Mouse (Mus musculus): ENCODE measurements at regions not wholly inside any gene's neighbourhood (a gene's known extent, or its start where the extent isn't known, plus 50 kb on each side); places are given as distances from the start of the nearest gene placed in this dataset.

DNA sequence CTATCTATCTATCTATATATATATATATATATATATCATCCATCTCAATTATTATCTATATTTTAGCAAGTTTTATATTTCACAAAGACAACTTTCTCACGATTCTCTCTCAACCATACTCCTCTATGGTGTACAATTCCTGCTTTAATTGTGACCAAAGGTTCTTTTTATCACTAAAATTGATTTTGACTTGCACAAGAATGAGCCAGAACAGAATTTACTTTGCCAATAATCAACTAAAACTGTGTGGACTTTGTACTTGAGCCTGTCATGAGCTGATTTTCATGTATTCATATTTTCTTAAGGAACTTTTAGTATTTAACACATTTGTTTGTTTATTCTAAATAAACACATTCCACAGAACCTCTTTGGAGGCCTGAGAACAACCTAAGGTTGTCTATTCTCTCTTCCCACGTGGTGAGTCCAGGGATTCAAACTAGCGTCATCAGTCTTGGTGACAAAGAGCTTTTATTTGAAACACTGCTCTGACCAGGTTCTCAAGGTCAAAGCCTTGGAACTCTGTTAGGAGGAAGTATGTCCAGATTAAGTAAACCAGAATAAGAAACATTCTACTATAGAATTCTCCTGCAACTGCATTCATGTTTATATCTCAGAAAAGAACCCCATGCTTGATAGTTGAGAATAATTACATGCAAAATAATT, 207.7 kb downstream of the Gm11146 start:
- no peak for DNase-seq

DNA sequence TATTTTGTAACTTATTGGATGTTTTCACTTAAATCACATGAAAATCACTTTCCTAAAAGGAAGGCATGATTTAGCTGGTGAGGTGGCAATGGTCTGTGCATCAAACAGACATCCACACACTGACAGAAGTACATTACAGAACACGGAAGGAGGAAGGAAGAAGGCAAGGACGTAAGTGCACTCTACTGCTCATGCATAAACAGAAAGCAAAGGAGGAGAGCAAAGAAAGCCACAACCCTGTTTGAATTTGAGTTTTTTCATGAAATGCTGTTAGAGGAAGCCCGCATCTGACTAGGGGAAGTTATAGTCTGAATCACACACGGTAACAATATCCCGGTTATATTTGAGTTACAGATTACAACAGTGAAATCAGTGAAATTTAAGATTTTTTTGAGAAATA, 208.4 kb downstream of the Gm11146 start:
- no peak for DNase-seq

DNA sequence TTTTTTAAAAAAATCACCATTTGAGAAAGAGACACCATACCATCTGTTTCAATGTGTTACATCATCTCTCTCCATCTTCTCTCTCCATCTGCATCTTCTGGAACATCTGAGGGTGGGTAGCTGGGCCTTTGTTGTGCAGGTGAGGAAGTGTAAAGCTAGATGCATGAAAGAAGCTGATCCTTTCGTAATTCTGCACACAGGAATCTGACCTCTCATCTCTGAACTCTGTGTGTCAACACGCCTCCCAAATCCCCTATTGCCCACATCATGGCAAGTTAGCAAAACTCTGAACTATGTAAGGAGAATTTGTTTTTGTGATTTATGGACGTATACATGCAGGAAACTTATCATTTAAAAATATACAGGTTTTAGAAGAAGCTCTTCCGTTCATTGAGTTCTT, 209.7 kb downstream of the Gm11146 start:
- no peak for DNase-seq

DNA sequence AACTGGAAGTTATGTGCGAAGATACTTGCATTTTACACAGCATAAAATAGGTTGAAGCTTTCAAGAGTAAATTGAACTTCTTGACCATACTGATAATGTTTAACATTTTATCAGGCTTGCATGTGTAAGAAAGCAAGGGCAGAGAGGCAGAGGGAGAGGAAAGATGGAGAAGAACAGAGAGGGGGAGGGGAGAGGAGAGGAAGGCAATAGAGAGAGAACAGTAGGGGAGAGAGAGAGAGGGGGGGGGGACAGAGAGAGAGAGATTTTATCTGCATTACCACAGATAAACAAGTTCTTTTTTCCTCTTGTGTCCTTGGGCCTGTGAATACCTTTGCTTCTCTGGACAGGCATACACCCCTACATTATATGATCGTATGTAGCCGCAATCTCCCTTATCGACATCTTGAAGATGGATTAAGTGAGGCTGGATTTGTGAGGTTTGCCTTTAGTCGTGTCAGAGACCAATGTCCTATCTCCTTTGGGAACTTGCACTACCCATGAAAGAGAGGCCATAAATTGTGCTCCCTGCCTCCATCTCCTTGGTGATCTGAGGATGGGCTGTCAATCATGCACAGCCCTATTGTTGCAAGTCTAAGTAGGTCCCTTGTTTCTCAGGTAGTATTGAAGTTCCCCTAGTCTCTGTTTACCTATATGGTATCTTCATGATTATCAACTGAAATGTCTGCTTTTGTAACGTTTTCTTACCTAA, 217.7 kb downstream of the Gm11146 start:
- no peak for DNase-seq

DNA sequence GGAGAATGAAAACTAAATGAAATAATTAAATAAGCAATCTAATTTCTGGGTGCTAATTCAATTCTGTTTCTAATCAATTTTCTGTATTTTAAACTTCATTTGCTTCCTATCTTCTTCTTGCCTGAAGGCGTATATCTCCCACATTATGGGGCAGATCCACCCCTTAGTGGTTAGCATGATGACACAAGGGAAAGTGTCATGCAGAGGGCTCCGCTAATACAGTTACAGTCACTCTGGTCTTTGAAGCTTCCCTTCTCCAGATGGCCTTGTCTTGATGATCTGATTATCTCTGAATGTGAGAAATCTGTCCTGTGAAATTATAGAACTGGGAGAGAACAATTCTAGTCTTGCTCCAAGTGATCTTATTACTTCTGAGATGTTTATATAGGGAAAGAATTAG, 219.1 kb downstream of the Gm11146 start:
- DNase-seq, result peak; percentile 17

DNA sequence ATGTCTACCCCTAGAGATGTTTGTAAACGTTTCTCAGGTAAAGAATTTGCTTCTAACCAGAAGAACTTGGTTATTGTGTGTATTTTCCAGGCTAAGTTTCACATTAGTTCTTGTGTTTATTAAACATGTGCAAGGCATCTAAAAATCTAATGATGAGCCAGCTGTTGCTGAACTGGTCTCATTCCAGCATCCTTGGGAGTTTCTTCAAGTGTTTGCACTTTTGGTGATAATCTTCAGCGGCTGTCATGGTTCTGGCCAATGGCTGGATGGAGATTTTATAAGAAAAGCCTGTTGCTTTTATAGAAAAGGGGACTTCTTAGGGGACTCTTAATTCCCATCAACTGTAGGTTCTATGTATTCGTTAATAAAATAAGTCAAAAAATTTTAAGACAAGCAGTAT, 229.1 kb downstream of the Gm11146 start:
- DNase-seq, result no peak

DNA sequence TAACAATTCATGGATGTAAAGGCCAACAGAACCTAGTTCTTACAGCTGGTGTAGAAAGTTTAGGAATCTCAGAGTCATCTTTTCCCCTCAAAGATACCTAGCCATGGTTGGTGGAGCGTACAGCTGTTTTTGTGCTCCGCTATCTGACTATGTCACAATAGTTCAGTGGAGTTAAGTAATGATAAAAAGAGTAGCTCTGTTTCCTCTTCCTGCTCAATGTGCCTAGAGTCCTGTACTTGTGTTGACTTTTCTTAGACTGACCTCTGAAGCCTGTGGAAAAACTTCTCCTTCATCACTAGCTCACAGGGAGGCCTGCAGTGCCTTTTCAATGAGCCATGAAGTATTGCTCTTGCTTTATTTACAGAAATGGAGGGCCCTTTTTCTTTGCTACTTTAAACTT, 232.1 kb downstream of the Gm11146 start:
- DNase-seq, result no peak

DNA sequence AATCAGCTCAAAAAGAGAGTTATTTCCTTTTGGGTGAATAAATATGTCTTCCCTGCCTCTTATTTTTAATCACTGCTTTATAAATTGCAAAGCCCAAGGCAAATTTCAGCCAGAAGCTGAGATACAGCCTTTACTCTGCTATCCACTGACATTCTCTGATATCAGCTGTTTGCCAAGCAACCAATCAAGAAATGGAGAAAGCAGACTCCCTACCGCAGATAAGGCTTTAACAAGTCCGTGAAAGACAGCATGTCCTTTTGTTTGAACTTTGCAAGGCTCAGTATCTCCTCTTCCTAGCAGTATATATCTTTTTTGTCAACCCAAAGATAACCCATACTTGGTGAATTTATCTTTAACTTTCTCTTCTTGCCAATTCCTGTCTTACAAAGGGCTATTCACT, 236.6 kb downstream of the Gm11146 start:
- no peak for DNase-seq

DNA sequence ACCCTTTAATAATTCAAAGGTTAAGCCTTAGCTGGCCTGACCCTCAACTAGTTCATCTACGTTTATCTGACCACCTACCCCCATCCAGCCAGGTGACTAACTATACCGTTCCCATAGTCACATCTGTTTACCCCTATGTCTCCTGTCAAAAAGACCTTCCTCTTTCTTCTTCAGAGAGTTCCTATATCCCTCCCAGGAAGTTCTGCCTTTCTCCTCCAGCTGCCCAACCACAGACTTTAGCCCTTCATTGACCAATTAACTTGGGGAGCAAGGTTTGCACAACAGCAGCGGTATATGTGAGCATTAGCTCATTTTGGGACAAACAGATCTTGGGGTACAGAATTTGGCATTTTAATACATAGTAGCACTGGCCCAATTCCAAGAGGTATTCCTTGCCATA, 237.5 kb downstream of the Gm11146 start:
- no peak for DNase-seq

DNA sequence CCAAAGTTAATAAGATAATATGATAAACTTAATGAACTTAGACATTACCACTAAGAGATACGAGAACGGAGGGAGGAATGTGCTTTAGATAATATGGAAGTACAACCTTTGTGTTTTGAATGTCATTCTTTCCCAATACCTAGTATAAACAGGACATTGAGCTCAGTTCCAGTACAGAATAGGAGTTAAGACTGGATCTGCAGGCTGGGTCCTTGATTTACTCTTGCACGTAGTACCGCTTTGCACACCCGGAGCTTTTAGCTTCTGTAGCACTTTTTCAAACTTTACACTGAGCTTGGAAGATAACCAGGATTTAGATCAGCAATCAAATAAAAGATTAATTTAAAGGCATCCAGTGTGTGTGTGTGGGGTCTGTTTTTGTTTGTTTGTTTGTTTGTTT, 242.7 kb downstream of the Gm11146 start:
- DNase-seq, result no peak

DNA sequence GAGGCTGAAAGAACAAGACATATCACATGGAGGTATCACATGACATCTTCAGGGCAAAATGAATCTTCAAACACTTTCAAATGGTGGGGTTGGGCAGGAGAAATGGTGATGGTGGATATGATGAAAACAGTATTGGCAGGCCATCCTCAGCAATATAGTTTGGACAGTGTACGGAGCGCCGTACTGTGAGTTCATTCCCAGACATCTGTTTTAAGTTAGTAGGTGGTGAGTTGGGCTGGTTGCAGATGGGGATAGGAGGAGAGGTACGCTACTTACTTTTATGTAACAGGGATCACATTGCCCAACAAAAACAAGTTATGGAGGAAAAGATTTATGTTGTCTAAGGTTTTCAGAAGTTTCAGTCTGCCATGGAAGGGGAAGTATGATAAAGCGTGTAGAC, 246.6 kb downstream of the Gm11146 start:
- DNase-seq, result no peak

DNA sequence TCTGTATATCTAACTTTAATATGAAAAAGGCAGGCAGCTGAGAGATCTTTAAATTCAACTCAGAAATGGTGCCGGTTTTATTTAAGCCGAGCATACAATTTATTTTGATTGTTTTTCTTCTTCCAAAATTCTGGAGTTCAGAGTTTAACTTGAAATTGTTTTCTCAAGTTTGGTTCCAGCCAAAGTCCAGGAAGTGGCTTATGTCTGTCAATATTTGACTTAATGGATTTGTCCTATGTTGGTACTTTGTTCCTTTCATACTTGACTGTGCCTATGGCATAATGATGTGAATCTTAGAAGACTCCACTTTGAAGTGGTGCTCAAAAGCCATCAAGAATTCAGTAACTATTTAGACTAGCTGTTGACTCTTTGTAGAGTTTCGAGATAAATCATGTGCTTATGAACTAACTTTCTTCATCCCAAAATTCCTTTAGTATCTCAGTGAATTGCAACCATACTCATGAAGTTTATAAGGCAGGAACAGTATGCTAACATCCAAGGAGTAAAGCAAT, 247.6 kb downstream of the Gm11146 start:
- no peak for DNase-seq

DNA sequence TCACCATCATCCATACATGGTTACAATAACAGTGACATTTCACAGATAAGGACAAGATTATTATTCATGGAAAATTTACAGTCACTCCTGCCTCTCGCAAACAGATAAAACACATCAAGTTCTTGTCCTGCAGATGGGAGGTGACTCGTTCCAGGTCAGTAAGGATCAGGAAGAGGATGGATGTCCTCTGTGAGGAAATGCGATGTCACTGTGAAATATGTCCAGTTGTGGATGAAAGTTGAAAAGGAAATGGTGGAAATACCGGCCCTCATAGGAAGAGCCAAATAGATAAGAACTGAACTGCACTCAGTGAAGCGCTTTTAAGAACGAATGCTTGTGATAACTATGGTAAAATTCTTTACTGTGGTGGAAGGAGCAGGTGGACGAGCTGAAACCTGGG, 255.8 kb downstream of the Gm11146 start:
- DNase-seq, result no peak

DNA sequence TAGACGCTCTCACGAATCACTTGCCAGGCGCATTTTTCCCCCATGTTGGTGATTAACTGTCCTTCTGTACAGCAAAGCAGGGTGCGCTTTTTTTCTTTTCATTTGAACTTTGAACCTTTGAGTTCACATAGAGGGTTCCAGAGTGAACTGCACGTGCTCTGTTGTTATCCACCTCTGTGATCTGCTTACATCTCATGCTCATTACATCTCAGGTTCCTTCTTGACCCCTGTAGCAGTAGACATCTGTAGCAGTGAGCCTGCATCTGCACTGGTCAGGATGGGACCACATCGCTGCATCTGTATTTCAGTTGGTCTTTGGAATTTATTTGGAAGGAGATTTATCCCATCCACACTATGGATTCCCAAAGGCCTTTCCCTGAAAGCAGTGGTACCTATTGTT, 269.6 kb downstream of the Gm11146 start:
- DNase-seq, result no peak

DNA sequence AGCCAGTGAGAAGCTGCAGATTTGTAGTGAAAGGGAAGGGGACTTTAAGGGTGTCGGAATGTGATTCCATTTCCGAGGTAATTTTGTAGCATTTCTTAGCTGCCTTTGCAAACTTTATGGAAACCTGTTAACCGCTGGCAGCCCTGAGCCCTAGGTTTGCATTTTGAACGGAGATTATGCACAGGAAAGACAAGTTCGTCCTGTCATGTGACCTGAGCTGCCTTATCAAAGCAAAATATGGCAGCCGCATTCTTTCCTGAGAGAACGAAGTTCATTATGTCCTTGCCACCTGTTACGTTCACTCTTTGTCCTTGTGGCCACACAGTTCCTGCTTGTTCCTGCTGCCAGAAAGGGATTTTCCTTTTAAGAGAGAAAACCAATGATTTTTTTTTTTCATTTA, 270.9 kb downstream of the Gm11146 start:
- DNase-seq, result no peak

DNA sequence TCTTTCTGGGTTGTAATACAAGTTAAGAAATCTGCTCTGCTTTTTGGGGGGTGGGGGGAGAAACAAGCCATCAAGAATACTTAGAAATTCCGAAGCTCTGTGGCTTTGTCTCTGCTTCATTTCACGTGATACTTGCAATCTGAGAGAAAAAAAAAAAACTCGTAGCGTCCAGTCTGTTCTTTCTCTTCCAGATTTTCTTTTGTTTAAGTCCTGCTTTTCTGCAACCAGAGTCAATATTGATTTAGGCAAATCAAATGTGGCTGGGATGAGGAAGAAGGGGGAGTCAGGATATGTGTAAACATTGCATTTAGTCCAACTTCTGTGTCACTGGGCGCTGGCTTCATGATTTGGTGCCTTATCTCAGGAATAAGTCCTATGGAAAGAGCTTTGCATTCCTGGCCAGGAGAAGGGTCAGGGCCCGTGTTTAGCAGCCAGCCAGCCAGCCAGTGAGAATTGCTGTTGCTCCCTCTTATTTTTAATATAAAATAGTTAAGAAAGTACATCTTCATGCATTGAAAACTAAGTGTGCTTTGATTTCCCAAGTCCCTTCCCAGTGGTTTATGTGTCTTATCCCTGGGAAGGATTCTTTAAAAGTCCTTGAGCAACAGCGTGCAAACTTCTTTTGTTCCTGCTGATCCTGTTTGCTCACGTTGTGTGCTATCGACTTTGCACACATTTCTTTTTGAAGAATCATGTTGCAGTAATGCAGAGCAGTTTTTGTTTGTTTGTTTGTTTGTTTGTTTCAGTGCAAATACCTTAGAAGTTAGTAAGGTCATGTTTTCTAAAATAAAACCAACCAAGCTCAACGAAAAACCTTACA, 272.0 kb downstream of the Gm11146 start:
- no peak for DNase-seq

DNA sequence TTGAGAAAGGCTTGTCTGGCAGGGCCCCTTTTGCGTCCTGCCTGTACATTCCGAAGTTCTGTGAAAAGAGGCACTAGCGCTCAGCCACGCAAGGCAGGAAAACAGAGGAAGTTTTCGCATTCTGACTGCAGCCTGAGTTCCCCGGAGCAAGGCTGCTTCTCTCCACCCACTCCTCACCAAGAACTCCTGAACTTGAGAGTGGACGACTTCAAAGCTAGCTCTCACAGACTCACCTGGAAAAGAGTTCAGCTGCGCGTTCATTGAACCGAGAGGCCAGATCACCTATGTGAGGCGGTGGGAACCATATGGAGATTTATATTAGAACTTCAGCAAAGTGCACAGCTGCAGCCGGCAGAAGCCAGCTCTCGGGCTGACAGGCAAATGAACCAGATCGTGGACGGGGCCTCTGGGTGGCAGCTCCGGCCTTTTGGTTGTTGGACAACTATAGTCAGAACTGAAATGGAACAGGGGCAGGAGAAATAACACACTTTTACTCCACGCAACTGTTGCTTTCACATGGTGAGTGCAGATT, 272.7 kb downstream of the Gm11146 start:
- peak; percentile 21 for DNase-seq

DNA sequence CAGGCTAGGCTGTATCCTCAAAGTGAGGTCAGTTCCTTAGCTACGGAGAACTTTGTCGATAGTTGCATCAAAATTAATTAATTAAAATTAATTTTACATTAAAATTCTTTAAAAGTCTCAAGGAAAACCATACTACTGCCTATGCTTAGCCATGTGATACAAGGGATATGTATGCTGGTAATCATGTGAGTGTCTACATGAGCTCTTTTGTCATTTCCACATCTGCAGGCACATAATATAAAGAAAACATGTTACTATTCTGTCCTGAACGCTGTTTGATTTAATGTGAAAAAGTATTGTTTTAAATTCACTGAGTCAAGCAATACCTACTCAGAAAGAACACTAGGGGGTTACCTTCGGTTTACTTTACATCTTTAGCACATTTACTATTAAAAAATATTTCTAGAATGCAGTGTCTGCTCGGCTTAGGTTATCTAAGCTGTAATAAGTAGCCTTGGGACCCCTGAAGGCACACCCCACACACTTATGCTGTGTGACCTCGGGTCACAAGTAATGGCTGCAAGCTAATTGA, 273.2 kb downstream of the Gm11146 start:
- DNase-seq, result no peak

DNA sequence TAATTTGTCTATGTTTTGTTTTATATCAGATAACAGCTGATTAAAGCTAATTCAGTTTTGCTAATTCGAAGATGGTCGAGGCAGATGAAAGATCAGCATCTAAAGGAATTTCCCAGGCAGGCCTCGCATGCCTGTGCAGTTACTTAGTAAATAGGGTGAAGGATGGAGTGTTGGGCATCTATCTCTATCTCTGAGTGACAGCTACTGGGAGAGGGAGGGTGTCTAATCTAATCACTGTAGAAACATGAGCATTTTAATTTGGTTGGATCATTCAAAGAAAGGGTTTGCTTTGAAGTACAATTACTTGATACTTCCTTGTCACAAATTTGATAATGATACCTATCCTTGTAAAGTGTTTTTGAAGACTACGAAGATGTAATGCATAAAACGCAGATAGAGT, 273.8 kb downstream of the Gm11146 start:
- no peak for DNase-seq

DNA sequence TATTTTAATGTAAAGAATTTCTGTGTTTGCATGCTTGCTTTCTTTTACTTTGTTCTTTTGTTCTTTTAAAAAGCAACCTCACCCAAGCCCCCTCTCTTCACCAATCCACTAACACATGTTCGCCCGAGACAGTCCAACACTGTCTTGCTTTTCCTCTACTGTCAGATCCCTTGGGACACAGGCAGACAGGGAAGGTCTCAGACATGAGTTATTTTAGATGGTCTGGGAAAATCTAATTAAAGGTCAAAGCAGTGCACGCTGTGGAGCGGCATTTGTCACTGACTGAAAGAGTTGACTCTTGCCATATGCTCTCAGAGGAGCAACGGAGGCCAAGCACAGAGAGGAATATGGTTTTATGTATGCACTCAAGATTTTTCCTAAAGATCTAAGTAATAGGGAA, 279.6 kb downstream of the Gm11146 start:
- peak; percentile 41 for DNase-seq

DNA sequence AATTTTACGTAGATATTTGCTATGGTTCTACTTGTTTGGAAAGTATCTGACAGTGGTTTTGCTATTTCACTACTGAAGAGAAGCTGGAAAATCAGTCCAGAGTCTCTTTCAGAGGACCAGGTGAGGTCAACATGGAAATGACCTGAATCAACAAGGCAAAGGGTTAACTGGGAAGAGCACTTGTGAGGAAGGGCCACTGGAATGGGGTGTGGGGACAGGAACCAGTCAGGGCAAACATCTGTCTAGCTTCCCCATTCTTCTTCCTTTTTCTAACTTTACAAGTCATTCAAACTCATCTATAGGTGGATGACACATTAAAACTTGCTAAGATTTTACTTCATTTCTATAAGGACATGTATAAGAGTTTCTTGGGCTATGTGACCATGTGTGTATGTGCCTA, 283.7 kb downstream of the Gm11146 start:
- DNase-seq, result no peak

DNA sequence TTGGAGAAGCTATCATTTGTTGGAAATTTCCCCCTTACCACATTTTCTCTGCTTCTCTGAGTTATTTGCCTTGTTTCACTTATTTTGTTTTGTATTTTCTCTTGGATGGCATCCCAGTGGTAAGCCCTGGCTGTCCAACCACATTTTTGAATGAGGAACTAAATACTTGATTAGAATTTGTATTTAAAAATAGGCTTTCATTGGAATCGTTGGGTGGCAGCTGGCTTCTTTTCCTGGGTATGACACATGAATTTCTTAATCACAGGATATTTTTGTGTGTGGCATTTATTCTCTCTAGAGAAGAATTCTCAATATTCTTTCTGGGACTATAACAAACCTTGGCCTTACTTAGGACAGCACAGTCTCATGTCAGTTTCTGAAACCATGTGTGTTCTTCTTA, 286.5 kb downstream of the Gm11146 start:
- DNase-seq, result no peak

DNA sequence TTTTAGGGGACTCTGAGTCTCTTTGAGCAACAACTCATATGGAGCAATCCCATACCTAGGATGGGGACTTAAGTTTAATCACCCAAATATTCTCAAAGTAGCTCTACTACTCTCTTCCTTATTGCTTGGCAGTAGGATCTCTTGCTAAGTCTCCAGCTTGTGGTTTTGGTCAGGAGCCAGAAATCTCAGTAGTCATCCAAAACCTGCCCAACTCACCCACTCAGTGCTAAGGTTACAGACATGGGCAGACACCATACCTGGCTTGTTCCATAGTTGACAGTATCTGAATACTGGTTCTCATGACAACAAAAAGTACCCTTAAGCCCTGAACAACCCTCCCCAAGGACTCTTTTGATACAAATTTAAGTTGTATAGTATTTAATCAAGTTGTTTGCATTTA, 288.7 kb downstream of the Gm11146 start:
- DNase-seq, result no peak

Measured in cerebellum, adult 9-10 months (tissue).